26 mouse cellular contexts compared by ENCODE assay signal in genomic region chr16:34569897-34570296, GRCm38 (mm10). TPM values are rescaled to one million over a fixed set of nuclear protein-coding genes. Genes with fewer than 3 reads are reported as not detected.
A peak's percentile ranks its signal among the peaks of the same experiment; 100 is the strongest.
DNase-seq lines count a peak whose midpoint lies in the region; ATAC-seq and TF ChIP-seq lines count a peak whose summit lies in the region.
"Had no signal": no experiment of that assay in that cellular context is flagged by ENCODE, and none has a peak within 500 bp of the region (broad histone marks: within the 10 kb centered on the region; RNA-seq: fewer than 3 reads in every experiment).

No protein-coding gene starts in this region.

- H3K27ac ChIP-seq in kidney, embryonic 16.5 days (ENCODE audit: low read length) = no peak overlapping the region
- H3K27ac ChIP-seq in midbrain, embryonic 14.5 days (replicated peaks; ENCODE audit: low read depth, low read length) = no peak overlapping the region
- H3K27ac ChIP-seq in midbrain, postnatal 0 days (ENCODE audit: low read depth, low read length) = no peak overlapping the region
- H3K27ac ChIP-seq: embryonic facial prominence, embryonic 10.5 days; embryonic facial prominence, embryonic 13.5 days; forebrain, embryonic 12.5 days; forebrain, embryonic 15.5 days; heart, adult 2 months; heart, embryonic 10.5 days; heart, embryonic 13.5 days; hindbrain, embryonic 12.5 days had no signal

- no peaks in the 10 kb centered on the region for H3K27me3 ChIP-seq in kidney, embryonic 16.5 days (ENCODE audit: insufficient read depth, low read length)
- H3K27me3 ChIP-seq in midbrain, embryonic 14.5 days (ENCODE audit: control insufficient read depth, insufficient read depth, low read length) = no peaks in the 10 kb centered on the region
- H3K27me3 ChIP-seq in midbrain, postnatal 0 days (ENCODE audit: insufficient read depth, low read length) = no peaks in the 10 kb centered on the region
- H3K27me3 ChIP-seq: embryonic facial prominence, embryonic 13.5 days; forebrain, embryonic 12.5 days; forebrain, embryonic 15.5 days; hindbrain, embryonic 12.5 days had no signal

- no peak for ATAC-seq in kidney, embryonic 16.5 days (ENCODE audit: low FRiP score, low TSS enrichment)
- ATAC-seq in midbrain, embryonic 14.5 days (ENCODE audit: low FRiP score, low TSS enrichment) = no peak
- no peak for ATAC-seq in midbrain, postnatal 0 days (ENCODE audit: low FRiP score)
- ATAC-seq in cerebellum, adult (ENCODE audit: insufficient number of reproducible peaks, low FRiP score, low TSS enrichment) = no peak
- ATAC-seq: CD4-positive, CD25-positive, alpha-beta regulatory T cell, adult 4 months; forebrain, embryonic 15.5 days had no signal

- H3K9ac ChIP-seq in kidney, embryonic 16.5 days (replicated peaks; ENCODE audit: low read length) = no peak overlapping the region
- H3K9ac ChIP-seq in midbrain, embryonic 14.5 days (replicated peaks; ENCODE audit: low read length) = no peak overlapping the region
- H3K9ac ChIP-seq in midbrain, postnatal 0 days (replicated peaks; ENCODE audit: low read length, poor library complexity, severe bottlenecking) = no peak overlapping the region
- H3K9ac ChIP-seq: embryonic facial prominence, embryonic 13.5 days; forebrain, embryonic 12.5 days; forebrain, embryonic 15.5 days; heart, embryonic 13.5 days; hindbrain, embryonic 12.5 days had no signal

- no peak for TF ChIP-seq CTCF in midbrain, postnatal 0 days (IDR thresholded peaks at IDR 0.05)

- H3K36me3 ChIP-seq in kidney, embryonic 16.5 days (ENCODE audit: insufficient read depth, low read length) = no peaks in the 10 kb centered on the region
- H3K36me3 ChIP-seq in midbrain, embryonic 14.5 days (ENCODE audit: control insufficient read depth, insufficient read depth, low read length) = no peaks in the 10 kb centered on the region
- no peaks in the 10 kb centered on the region for H3K36me3 ChIP-seq in midbrain, postnatal 0 days (ENCODE audit: insufficient read depth, low read length)
- H3K36me3 ChIP-seq: embryonic facial prominence, embryonic 13.5 days; forebrain, embryonic 12.5 days; forebrain, embryonic 15.5 days; heart, embryonic 10.5 days had no signal

- H3K9me3 ChIP-seq in kidney, embryonic 16.5 days (ENCODE audit: low read length) = no peaks in the 10 kb centered on the region
- H3K9me3 ChIP-seq in midbrain, embryonic 14.5 days (ENCODE audit: control insufficient read depth, low read length) = no peaks in the 10 kb centered on the region
- no peaks in the 10 kb centered on the region for H3K9me3 ChIP-seq in midbrain, postnatal 0 days (ENCODE audit: low read length)
- H3K9me3 ChIP-seq: embryonic facial prominence, embryonic 10.5 days; embryonic facial prominence, embryonic 13.5 days; forebrain, embryonic 12.5 days; forebrain, embryonic 15.5 days; heart, embryonic 10.5 days; heart, embryonic 13.5 days; hindbrain, embryonic 12.5 days had no signal

- H3K4me2 ChIP-seq in kidney, embryonic 16.5 days (replicated peaks; ENCODE audit: low read depth, low read length) = no peak overlapping the region
- peak overlapping the region; percentile 6; the same call in 1 of the 2 replicates for H3K4me2 ChIP-seq in midbrain, embryonic 14.5 days (ENCODE audit: low read length)
- no peak overlapping the region for H3K4me2 ChIP-seq in midbrain, postnatal 0 days (ENCODE audit: low read depth, low read length, poor library complexity, severe bottlenecking)
- H3K4me2 ChIP-seq: embryonic facial prominence, embryonic 13.5 days; heart, embryonic 13.5 days; hindbrain, embryonic 12.5 days had no signal

- H3K4me3 ChIP-seq in kidney, embryonic 16.5 days (ENCODE audit: low read length) = no peak overlapping the region
- no peak overlapping the region for H3K4me3 ChIP-seq in midbrain, embryonic 14.5 days (replicated peaks; ENCODE audit: low read depth, low read length)
- H3K4me3 ChIP-seq in midbrain, postnatal 0 days (ENCODE audit: low read depth, low read length) = no peak overlapping the region
- H3K4me3 ChIP-seq: embryonic facial prominence, embryonic 10.5 days; embryonic facial prominence, embryonic 13.5 days; erythroblast, embryonic 14.5 days; forebrain, embryonic 12.5 days; forebrain, embryonic 15.5 days; heart, adult 2 months; heart, embryonic 10.5 days; heart, embryonic 13.5 days; hindbrain, embryonic 12.5 days had no signal

- peak; percentile 31 for DNase-seq in kidney, adult 11 months
- DNase-seq in kidney, adult 8-10 months = peak; percentile 44
- no peak for DNase-seq in kidney, postnatal 4 days
- no peak for DNase-seq in midbrain, embryonic 14.5 days
- DNase-seq in midbrain, postnatal 0 days (ENCODE audit: low spot score) = no peak
- DNase-seq in kidney, postnatal 36 days = peak; percentile 57 to 60
- DNase-seq: adrenal gland, adult 2 months; adrenal gland, postnatal 14 days; cerebellum, adult 11-12 months; cerebellum, adult 8-10 months; cerebellum, postnatal 10 days; cerebellum, postnatal 36 days; embryo, embryonic 11 days; gastrocnemius, postnatal 25 days had no signal

- H3K4me1 ChIP-seq in kidney, embryonic 16.5 days (ENCODE audit: insufficient read depth, low read length) = peaks cover 22% of the 10 kb centered on the region
- H3K4me1 ChIP-seq in midbrain, embryonic 14.5 days (ENCODE audit: control insufficient read depth, insufficient read depth, low read length) = peaks cover 41% of the 10 kb centered on the region
- H3K4me1 ChIP-seq in midbrain, postnatal 0 days (ENCODE audit: insufficient read depth, low read length) = peaks cover 19% of the 10 kb centered on the region; the same call in 1 of the 2 replicates

- 46% methylated on average over 2 of the region's 2 CpGs for WGBS in kidney, embryonic 16.5 days
- WGBS in midbrain, embryonic 14.5 days = 61% methylated on average over 2 of the region's 2 CpGs
- WGBS in midbrain, postnatal 0 days = 65% methylated on average over 2 of the region's 2 CpGs

RNA-seq across cellular contexts. Expression of gene Kalrn, which starts 3.4 kb away (rescaled TPM):
- 15.2 and 16.5 TPM in 2 replicates for polyA plus RNA-seq in kidney, embryonic 16.5 days (2015; fragmentation: Nextera tagmentation; extraction: Ambion mirVana)
- 40.1 and 44.6 TPM in 2 replicates for polyA plus RNA-seq in midbrain, embryonic 14.5 days (2014; fragmentation: Nextera tagmentation; extraction: Ambion mirVana)
- 128 and 156 TPM in 2 replicates for total RNA-seq in midbrain, postnatal 0 days (2014; rRNA removed)
- polyA plus RNA-seq in midbrain, postnatal 0 days (2015; fragmentation: Nextera tagmentation; extraction: Ambion mirVana) = 18.2 and 23.6 TPM in 2 replicates

Comparison
In these comparisons a context has a peak if more than half of its experiments do, and no peak if none do; other contexts are left out.
1. DNase-seq: peak in kidney, adult 11 months (single experiment), kidney, adult 8-10 months (2 of 2) and kidney, postnatal 36 days (2 of 2); none in kidney, postnatal 4 days (0 of 2), midbrain, embryonic 14.5 days (single experiment) and midbrain, postnatal 0 days (single experiment).